Mouse (Mus musculus): Measurements from ENCODE around the gene Itsn2. TPM values are rescaled to one million over a fixed set of nuclear protein-coding genes. Genes with fewer than 3 reads are reported as not detected.
"Not testable (repeated sequence)": the region's sequence is repeated elsewhere in the genome, so short reads cannot be mapped to it uniquely, and the experiment has no call there.

The Itsn2 gene
- polyA plus RNA-seq, 1 experiment from 2014 or later: 18.8 TPM

DNA sequence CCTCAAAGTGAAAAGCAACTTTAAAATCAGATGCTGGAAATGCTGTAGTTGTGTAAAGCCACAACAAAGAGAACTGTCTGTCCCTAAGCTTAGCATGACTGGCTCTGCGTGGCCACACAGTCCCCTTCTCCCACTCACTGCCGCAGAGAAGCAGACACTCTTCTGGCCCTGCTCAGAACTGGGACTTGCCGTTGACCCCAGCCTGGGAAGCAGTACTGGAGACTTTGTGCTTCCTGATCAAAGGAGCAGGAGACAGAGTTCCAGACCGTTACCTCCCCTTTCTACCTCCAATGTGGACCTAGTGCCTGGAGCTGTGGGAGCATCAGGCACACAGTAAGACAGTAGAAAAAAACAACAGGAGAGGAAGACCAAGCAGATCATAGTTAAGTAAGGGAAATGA lies 139.9 kb downstream of the Itsn2 start:
- Histone ChIP-seq H3K4me1 (ENCODE audit: control insufficient read depth, low read depth, low read length) (no peaks in the 10 kb centered on the region), H3K27ac (ENCODE audit: low read length) (no peak overlapping the region), H3K36me3 (ENCODE audit: control insufficient read depth, insufficient read depth) (no peaks in the 10 kb centered on the region), H3K9me3 (replicated peaks; ENCODE audit: control insufficient read depth, low read length) (no peaks in the 10 kb centered on the region), H3K27me3 (ENCODE audit: control insufficient read depth, insufficient read depth, low read depth, low read length) (no peaks in the 10 kb centered on the region), H3K9ac (ENCODE audit: low read depth, low read length) (no peak overlapping the region), H3K4me3 (ENCODE audit: low read depth, low read length) (no peak overlapping the region), H3K4me2 (ENCODE audit: low read depth, low read length) (no peak overlapping the region)
- ATAC-seq (ENCODE audit: low read depth): no peak
- 60% methylated on average over 4 of the region's 4 CpGs for WGBS (ENCODE audit: insufficient replicate concordance)

DNA sequence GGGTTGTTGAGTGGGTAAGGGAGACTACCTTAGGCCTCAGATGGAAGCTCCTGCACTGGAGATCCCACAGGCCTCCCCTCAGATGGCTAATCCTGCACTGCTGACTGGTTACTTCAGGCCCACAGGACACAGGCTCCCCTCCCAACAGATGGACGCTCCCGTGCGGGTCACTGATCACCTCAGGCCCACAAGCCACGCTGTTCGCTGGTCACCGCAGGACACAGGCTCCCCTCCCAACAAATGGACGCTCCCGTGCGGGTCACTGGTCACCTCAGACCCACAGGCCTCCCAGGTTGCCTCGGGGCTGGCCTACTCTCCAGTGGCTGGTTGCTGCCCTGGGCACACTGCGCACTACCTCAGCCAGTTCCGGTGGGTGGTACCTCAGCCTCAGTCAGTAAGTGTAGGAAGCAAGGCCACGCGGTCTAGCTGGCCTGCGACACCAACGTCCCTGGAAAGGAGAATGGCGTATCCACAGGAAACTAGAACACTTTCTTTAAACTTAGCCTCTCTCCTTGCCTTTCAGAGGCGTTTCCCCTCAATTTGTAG lies 145.7 kb downstream of the Itsn2 start, which contains the start of gene Fam228a:
Gene Fam228a, minus strand, starts transcription at position 400 of the 546 bp plus-strand sequence.
- WGBS (ENCODE audit: insufficient replicate concordance): 79% methylated on average over 18 of the region's 18 CpGs
- no peaks in the 10 kb centered on the region for H3K27me3 ChIP-seq (ENCODE audit: control insufficient read depth, insufficient read depth, low read depth, low read length)
- H3K4me3 ChIP-seq (ENCODE audit: low read depth, low read length): no peak within 1 kb of the TSS
- no peaks in the 10 kb centered on the region for H3K36me3 ChIP-seq (ENCODE audit: control insufficient read depth, insufficient read depth)
- no peak within 1 kb of the TSS for H3K4me2 ChIP-seq (ENCODE audit: low read depth, low read length)
- no peak within 1 kb of the TSS for H3K27ac ChIP-seq (ENCODE audit: low read length)
- H3K9me3 ChIP-seq (replicated peaks; ENCODE audit: control insufficient read depth, low read length): no peaks in the 10 kb centered on the region
- no peak for ATAC-seq (ENCODE audit: low read depth)
- no peak within 1 kb of the TSS for H3K9ac ChIP-seq (ENCODE audit: low read depth, low read length)
- no peaks in the 10 kb centered on the region for H3K4me1 ChIP-seq (ENCODE audit: control insufficient read depth, low read depth, low read length)

DNA sequence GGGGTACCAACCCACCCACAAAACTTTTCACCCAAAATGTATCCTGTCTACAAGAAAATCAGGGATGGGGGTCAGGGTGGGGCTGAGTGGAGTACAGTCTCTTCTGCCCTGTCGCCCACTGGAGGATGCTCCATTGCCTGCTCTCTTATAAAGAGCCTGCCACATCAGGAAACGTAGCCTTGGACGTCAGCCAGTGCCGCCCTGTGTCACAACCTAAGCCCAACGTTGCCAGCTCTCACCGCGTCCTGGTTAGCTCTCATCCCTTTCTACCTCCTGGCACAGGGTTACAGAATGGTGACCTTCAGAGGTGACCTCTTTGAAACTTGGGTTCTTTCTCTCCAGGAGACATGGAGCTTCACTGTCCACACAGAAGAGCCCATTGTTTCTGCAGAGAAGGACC lies 148.4 kb downstream of the Itsn2 start:
- Histone ChIP-seq H3K27me3 (ENCODE audit: control insufficient read depth, insufficient read depth, low read depth, low read length) (no peaks in the 10 kb centered on the region), H3K4me3 (ENCODE audit: low read depth, low read length) (no peak overlapping the region), H3K9me3 (replicated peaks; ENCODE audit: control insufficient read depth, low read length) (no peaks in the 10 kb centered on the region), H3K4me2 (ENCODE audit: low read depth, low read length) (no peak overlapping the region), H3K36me3 (ENCODE audit: control insufficient read depth, insufficient read depth) (no peaks in the 10 kb centered on the region), H3K9ac (ENCODE audit: low read depth, low read length) (no peak overlapping the region), H3K4me1 (ENCODE audit: control insufficient read depth, low read depth, low read length) (no peaks in the 10 kb centered on the region), H3K27ac (ENCODE audit: low read length) (no peak overlapping the region)
- no peak for ATAC-seq (ENCODE audit: low read depth)
- WGBS (ENCODE audit: insufficient replicate concordance): 71% methylated on average over 7 of the region's 7 CpGs

DNA sequence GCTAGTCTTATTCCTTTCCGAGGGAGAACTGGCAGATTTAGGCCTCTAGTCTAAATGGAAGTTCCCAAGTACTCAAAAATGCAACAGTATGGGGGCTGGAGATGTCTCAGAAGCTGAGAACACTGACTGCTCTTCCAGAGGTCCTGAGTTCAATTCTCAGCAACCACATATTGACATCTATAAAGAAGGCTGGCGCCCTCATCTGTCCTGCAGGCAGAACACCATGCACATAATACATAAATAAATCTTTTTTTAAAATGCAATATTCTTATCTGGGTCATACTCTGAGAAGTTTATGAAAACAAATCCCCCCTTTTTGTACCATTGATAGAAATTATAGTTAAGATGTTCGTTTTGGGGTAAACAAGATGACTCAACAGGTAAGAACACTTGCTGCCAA lies 149.7 kb downstream of the Itsn2 start:
- Histone ChIP-seq H3K4me3 (ENCODE audit: low read depth, low read length) (no peak overlapping the region), H3K9ac (ENCODE audit: low read depth, low read length) (no peak overlapping the region), H3K36me3 (ENCODE audit: control insufficient read depth, insufficient read depth) (no peaks in the 10 kb centered on the region), H3K4me2 (ENCODE audit: low read depth, low read length) (no peak overlapping the region), H3K27me3 (ENCODE audit: control insufficient read depth, insufficient read depth, low read depth, low read length) (no peaks in the 10 kb centered on the region), H3K9me3 (replicated peaks; ENCODE audit: control insufficient read depth, low read length) (no peaks in the 10 kb centered on the region), H3K27ac (ENCODE audit: low read length) (no peak overlapping the region), H3K4me1 (ENCODE audit: control insufficient read depth, low read depth, low read length) (no peaks in the 10 kb centered on the region)
- whole genome bisulfite sequencing (ENCODE audit: insufficient replicate concordance): 65% methylated on average over 3 of the region's 3 CpGs
- ATAC-seq (ENCODE audit: low read depth): no peak

DNA sequence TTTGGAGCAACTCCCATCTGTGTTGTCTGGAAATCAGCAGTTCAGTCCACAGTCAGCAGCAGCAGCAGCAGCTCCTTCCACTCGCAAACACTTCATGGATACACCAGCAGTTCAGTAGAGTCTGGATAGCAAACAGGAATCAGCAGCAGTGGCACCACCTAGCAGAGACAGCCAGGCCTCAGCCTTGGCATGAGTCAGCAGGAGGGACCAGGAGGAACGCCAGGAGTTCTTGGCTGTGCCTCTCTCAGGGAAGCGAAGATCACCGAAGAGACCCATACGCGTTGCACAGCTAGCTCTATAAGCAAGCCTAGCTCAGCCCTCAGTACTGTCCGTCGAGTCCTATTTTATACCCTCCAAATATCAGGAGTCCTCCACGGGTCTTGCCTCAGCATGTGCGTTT lies 152.0 kb downstream of the Itsn2 start:
- Histone ChIP-seq H3K4me1 (ENCODE audit: control insufficient read depth, low read depth, low read length) (no peaks in the 10 kb centered on the region), H3K27ac (ENCODE audit: low read length) (no peak overlapping the region), H3K9me3 (replicated peaks; ENCODE audit: control insufficient read depth, low read length) (no peaks in the 10 kb centered on the region), H3K4me2 (ENCODE audit: low read depth, low read length) (no peak overlapping the region), H3K36me3 (ENCODE audit: control insufficient read depth, insufficient read depth) (no peaks in the 10 kb centered on the region), H3K9ac (ENCODE audit: low read depth, low read length) (no peak overlapping the region), H3K4me3 (ENCODE audit: low read depth, low read length) (no peak overlapping the region), H3K27me3 (ENCODE audit: control insufficient read depth, insufficient read depth, low read depth, low read length) (no peaks in the 10 kb centered on the region)
- 80% methylated on average over 10 of the region's 10 CpGs for WGBS (ENCODE audit: insufficient replicate concordance)
- ATAC-seq (ENCODE audit: low read depth): no peak

DNA sequence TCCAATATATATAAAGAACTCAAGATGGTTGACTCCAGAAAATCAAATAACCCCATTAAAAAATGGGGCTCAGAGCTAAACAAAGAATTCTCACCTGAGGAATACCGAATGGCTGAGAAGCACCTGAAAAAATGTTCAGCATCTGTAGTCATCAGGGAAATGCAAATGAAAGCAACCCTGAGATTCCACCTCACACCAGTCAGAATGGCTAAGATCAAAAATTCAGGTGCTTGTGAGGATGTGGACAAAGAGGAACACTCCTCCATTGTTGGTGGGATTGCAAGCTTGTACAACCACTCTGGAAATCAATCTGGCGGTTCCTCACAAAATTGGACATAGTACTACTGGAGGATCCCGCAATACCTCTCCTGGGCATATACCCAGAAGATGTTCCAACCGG lies 162.0 kb downstream of the Itsn2 start:
- not testable (repeated sequence) for H3K4me1 ChIP-seq (ENCODE audit: control insufficient read depth, low read depth, low read length); H3K9ac ChIP-seq (ENCODE audit: low read depth, low read length); H3K4me3 ChIP-seq (ENCODE audit: low read depth, low read length); ATAC-seq (ENCODE audit: low read depth); H3K27me3 ChIP-seq (ENCODE audit: control insufficient read depth, insufficient read depth, low read depth, low read length); H3K9me3 ChIP-seq (replicated peaks; ENCODE audit: control insufficient read depth, low read length); H3K27ac ChIP-seq (ENCODE audit: low read length); H3K4me2 ChIP-seq (ENCODE audit: low read depth, low read length); H3K36me3 ChIP-seq (ENCODE audit: control insufficient read depth, insufficient read depth)
- 73% methylated on average over 4 of the region's 4 CpGs for WGBS (ENCODE audit: insufficient replicate concordance)

DNA sequence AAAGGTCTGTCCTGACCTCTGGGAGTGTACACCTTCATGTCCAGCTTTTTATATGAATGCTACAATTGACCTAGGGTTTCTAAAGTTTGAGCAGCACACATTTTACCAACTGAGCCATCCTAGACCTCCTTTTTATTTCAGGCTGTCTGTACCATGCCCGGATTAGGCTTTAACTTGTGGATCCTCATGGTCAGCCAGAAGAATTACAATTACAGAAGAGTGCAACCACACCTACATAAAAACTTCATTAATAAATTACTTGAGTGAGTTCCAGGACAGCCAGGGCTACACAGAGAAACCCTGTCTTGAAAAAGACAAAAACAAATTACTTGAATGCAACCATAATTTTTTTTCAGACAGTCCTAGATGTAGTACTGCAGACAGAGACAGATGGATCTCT lies 164.6 kb downstream of the Itsn2 start:
- no peak overlapping the region for H3K4me3 ChIP-seq (ENCODE audit: low read depth, low read length)
- H3K4me1 ChIP-seq (ENCODE audit: control insufficient read depth, low read depth, low read length): no peaks in the 10 kb centered on the region
- H3K9ac ChIP-seq (ENCODE audit: low read depth, low read length): no peak overlapping the region
- H3K27ac ChIP-seq (ENCODE audit: low read length): no peak overlapping the region
- H3K9me3 ChIP-seq (replicated peaks; ENCODE audit: control insufficient read depth, low read length): no peaks in the 10 kb centered on the region
- H3K27me3 ChIP-seq (ENCODE audit: control insufficient read depth, insufficient read depth, low read depth, low read length): no peaks in the 10 kb centered on the region
- H3K4me2 ChIP-seq (ENCODE audit: low read depth, low read length): no peak overlapping the region
- ATAC-seq (ENCODE audit: low read depth): no peak
- 76% methylated on average over 1 of the region's 1 CpGs for WGBS (ENCODE audit: insufficient replicate concordance)
- no peaks in the 10 kb centered on the region for H3K36me3 ChIP-seq (ENCODE audit: control insufficient read depth, insufficient read depth)

Other genes starting within 250 kb of the Itsn2 start
- gene Ncoa1, start 115.5 kb upstream of the Itsn2 start, polyA plus RNA-seq (2015; fragmentation: Nextera tagmentation; extraction: Ambion mirVana): 0.76 and 1.7 TPM in 2 replicates
- not detected in 2 replicates for gene Gm3625, start 289 bp downstream of the Itsn2 start, polyA plus RNA-seq (2015; fragmentation: Nextera tagmentation; extraction: Ambion mirVana)
- 0.04 TPM in 1 of 2 replicates, not detected in the other for gene Fam228a, start 145.8 kb downstream of the Itsn2 start, polyA plus RNA-seq (2015; fragmentation: Nextera tagmentation; extraction: Ambion mirVana)
- gene Pfn4, start 176.4 kb downstream of the Itsn2 start, polyA plus RNA-seq (2015; fragmentation: Nextera tagmentation; extraction: Ambion mirVana): 0.47 and 0.76 TPM in 2 replicates
- 0.42 and 0.85 TPM in 2 replicates for gene Fam228b, start 176.6 kb downstream of the Itsn2 start, polyA plus RNA-seq (2015; fragmentation: Nextera tagmentation; extraction: Ambion mirVana)
- 80.2 and 83.3 TPM in 2 replicates for gene Sf3b6, start 224.9 kb downstream of the Itsn2 start, polyA plus RNA-seq (2015; fragmentation: Nextera tagmentation; extraction: Ambion mirVana)
- gene Fkbp1b, start 249.0 kb downstream of the Itsn2 start, polyA plus RNA-seq (2015; fragmentation: Nextera tagmentation; extraction: Ambion mirVana): 3.6 TPM in 2 replicates